Mouse (Mus musculus) kidney, postnatal 0 days (tissue): ENCODE data around the gene Dusp3. TPM values are rescaled to one million over a fixed set of nuclear protein-coding genes. Genes with fewer than 3 reads are reported as not detected.

Experiments used
- ATAC-seq: fragments of 200-750 bp; cut with Nextera tagmentation; replicated peaks from 2 replicates; pipeline ENCODE4 v1.8.0; 2017; ENCODE audit warnings: low read depth, moderate number of reproducible peaks, moderate TSS enrichment, moderate library complexity; ENCODE audit not compliant: low FRiP score
- DNase-seq: peaks from one replicate; pipeline ENCODE4 v3.0.0-alpha.2; 2016; ENCODE audit warnings: low spot score
- H3K27ac ChIP-seq: fragments of 300-500 bp; sonication (generic); 2 replicates; pipeline ENCODE4 v1.5.1; 2014; ENCODE audit warnings: mild to moderate bottlenecking
- H3K27me3 ChIP-seq: fragments of 300-500 bp; sonication (generic); 2 replicates; pipeline ENCODE4 v1.6.1; 2014; ENCODE audit warnings: low read length, mixed read lengths; ENCODE audit not compliant: insufficient read depth
- H3K36me3 ChIP-seq: fragments of 300-500 bp; sonication (generic); 2 replicates; pipeline ENCODE4 v1.6.1; 2014; ENCODE audit warnings: low read length, mixed read lengths; ENCODE audit not compliant: insufficient read depth
- H3K4me1 ChIP-seq: fragments of 300-500 bp; sonication (generic); replicated peaks from 2 replicates; pipeline ENCODE4 v1.6.1; 2014; ENCODE audit warnings: antibody characterized with exemption, low read length, mixed read lengths; ENCODE audit not compliant: insufficient read depth
- H3K4me2 ChIP-seq: fragments of 300-500 bp; sonication (generic); 2 replicates; pipeline ENCODE4 v1.6.1; 2014; ENCODE audit warnings: mild to moderate bottlenecking, low read length, moderate library complexity, mixed read lengths
- H3K4me3 ChIP-seq: fragments of 300-500 bp; sonication (generic); replicated peaks from 2 replicates; pipeline ENCODE4 v1.5.1; 2014; ENCODE audit warnings: low read depth, low read length
- H3K9ac ChIP-seq: fragments of 300-500 bp; sonication (generic); 2 replicates; pipeline ENCODE4 v1.6.1; 2014; ENCODE audit warnings: low read depth, low read length
- H3K9me3 ChIP-seq: fragments of 300-500 bp; sonication (generic); replicated peaks from 2 replicates; pipeline ENCODE4 v1.6.1; 2016; ENCODE audit warnings: low read length, inconsistent platforms, mixed read lengths
- CTCF ChIP-seq: IDR thresholded peaks from 2 replicates; pipeline ENCODE4 v1.5.1; 2016; ENCODE audit warnings: antibody characterized with exemption, low read depth, mild to moderate bottlenecking, moderate library complexity
- WGBS: fragments of 180-500 bp; shearing (Covaris S2); extraction: QIAGEN DNeasy Blood & Tissue Kit; methylation state at CpG from one replicate; pipeline ENCODE4 v1.1.7; 2014; 5-methylcytosine and 5-hydroxymethylcytosine counted together
- polyA plus RNA-seq: library from polyadenylated mRNA; unstranded; fragments of >200 nt; fragmentation: Nextera tagmentation; extraction: Ambion mirVana; gene quantifications from 2 replicates; pipeline ENCODE4 v1.2.1, GENCODE M21; 2015

Dusp3 gene
- polyA plus RNA-seq, 1 experiment from 2014 or later = 51.7 TPM

DNA sequence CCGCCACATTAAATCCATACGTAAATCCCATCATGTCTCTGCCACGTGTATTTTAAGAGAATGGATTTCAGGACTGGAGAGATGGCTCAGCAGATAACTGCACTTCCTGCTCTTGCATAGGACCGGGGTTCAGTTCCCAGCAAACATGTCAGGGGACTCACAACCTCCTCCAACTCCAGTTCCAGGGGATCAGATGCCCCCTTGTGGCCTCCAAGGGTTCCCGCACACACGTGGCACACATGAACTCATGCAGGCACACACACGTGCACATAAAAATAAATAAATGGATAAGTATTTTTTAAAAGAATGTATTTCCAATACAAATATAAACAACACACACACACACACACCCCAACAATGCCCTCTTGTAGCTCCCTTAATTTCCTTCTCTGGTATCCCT is 9.9 kb downstream of the Dusp3 start:
- H3K27ac ChIP-seq = no peak overlapping the region
- peaks cover 11% of the 10 kb centered on the region; the same call in 1 of the 2 replicates for H3K4me1 ChIP-seq
- peaks cover 31% of the 10 kb centered on the region for H3K36me3 ChIP-seq
- 94% methylated on average over 7 of the region's 7 CpGs for WGBS
- TF ChIP-seq CTCF = peak; percentile 35; the same call in 1 of the 2 replicates
- H3K9ac ChIP-seq = no peak overlapping the region
- H3K27me3 ChIP-seq = no peaks in the 10 kb centered on the region
- ATAC-seq (no peak), DNase-seq (no peak)
- H3K4me2 ChIP-seq = no peak overlapping the region
- H3K4me3 ChIP-seq = no peak overlapping the region
- H3K9me3 ChIP-seq = no peaks in the 10 kb centered on the region

DNA sequence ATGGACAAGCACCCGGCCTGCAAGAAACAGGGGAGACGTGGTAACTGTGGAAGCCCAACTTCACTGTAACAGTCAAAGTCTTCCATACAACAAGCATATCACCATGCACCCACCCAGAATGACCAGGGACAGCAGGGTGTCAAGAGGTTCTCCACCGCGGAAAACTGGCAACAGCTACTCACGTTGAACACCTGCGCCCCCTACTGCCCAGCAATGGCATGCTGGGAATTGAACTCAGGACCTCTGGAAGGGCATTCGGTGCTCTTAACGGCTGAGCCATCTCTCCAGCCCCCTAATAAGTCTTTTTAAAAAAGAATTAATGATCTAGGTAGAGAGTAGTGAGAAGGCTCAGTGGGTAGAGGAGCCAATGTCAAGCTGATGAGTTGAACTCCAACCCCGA is 11.9 kb downstream of the Dusp3 start:
- Histone ChIP-seq H3K4me3 (no peak overlapping the region), H3K9ac (no peak overlapping the region), H3K36me3 (peaks cover 24% of the 10 kb centered on the region), H3K9me3 (no peaks in the 10 kb centered on the region), H3K4me2 (no peak overlapping the region), H3K27me3 (no peaks in the 10 kb centered on the region), H3K4me1 (peaks cover 7% of the 10 kb centered on the region; the same call in 1 of the 2 replicates), H3K27ac (no peak overlapping the region)
- TF ChIP-seq CTCF = peak; percentile 58
- 56% methylated on average over 9 of the region's 9 CpGs for WGBS
- DNase-seq = no peak
- no peak for ATAC-seq

DNA sequence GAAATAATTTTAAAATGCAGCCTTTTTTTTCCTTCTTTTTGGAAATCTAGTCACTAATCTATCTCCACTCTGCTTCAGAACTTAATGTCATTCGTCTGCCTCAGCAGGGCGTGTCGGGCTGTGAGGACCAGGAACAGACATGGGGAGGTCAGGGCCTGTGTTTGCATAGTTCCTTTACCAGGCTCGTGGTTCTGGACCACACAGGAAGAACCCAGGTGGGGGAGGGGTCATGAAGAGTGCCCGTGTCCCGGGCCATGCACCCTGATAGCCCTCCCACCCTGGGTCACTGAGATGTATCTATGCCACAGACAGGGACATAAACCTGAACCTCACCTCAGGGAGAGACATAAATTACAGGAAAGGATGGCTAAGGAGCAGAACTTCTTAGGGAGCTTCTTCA is 12.6 kb downstream of the Dusp3 start:
- DNase-seq (no peak), ATAC-seq (no peak)
- no peak overlapping the region for H3K9ac ChIP-seq
- peaks cover 7% of the 10 kb centered on the region; the same call in 1 of the 2 replicates for H3K4me1 ChIP-seq
- TF ChIP-seq CTCF = no peak
- H3K36me3 ChIP-seq = peaks cover 16% of the 10 kb centered on the region
- H3K9me3 ChIP-seq = no peaks in the 10 kb centered on the region
- H3K27ac ChIP-seq = no peak overlapping the region
- WGBS = 39% methylated on average over 6 of the region's 6 CpGs
- no peak overlapping the region for H3K4me3 ChIP-seq
- no peaks in the 10 kb centered on the region for H3K27me3 ChIP-seq
- H3K4me2 ChIP-seq = no peak overlapping the region

DNA sequence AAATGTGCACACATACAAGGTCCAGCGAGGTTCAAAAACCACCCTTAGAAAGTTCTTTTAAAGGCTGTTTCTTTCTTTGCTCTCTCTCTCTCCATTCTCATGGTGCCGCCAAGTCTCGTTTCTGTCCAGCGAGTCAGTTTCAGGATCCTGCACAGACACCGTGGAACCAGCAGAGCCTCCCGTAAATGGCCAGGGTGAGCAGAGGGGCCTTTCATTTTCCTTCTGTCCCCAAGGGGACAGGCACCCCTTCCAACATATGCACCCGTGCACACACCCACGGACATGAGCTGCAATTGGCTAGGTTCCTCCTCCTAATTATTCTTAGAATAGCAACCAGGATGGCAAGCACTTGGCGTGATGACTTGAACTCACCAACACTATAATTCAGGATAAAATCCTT is 13.3 kb downstream of the Dusp3 start:
- no peak for ATAC-seq
- 70% methylated on average over 9 of the region's 9 CpGs for WGBS

DNA sequence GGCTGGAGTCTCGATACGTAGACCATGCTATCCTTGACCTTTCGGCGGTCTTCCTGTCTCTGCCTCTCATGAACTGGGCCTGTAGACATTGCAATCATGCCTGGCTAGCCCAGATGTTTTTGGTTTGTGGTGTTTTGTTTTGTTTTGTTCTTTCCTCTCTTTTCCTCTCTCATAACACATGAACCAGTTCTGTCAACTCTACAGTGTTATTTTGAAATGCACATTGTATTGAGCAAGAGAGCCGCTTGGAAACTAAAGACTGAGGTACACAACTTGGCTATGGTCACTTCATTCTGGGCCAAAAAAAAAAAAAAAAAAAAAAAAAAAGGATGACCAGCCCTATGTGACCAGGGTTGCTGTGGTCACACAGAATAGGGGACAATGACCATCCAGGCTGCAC is 14.2 kb downstream of the Dusp3 start:
- H3K4me1 ChIP-seq = no peaks in the 10 kb centered on the region; the same call in 1 of the 2 replicates
- DNase-seq = no peak
- TF ChIP-seq CTCF = no peak
- no peaks in the 10 kb centered on the region for H3K27me3 ChIP-seq
- 89% methylated on average over 5 of the region's 5 CpGs for WGBS
- no peak overlapping the region for H3K4me2 ChIP-seq
- no peaks in the 10 kb centered on the region for H3K9me3 ChIP-seq
- H3K9ac ChIP-seq = no peak overlapping the region
- no peak overlapping the region for H3K4me3 ChIP-seq
- ATAC-seq = no peak
- no peak overlapping the region for H3K27ac ChIP-seq
- peaks cover 16% of the 10 kb centered on the region for H3K36me3 ChIP-seq

More for the DNA sequence above, 13.3 kb downstream of the Dusp3 start:
- no peak for DNase-seq
- peaks cover 6% of the 10 kb centered on the region; the same call in 1 of the 2 replicates for H3K4me1 ChIP-seq
- H3K4me3 ChIP-seq = no peak overlapping the region
- H3K27me3 ChIP-seq = no peaks in the 10 kb centered on the region
- no peak overlapping the region for H3K27ac ChIP-seq
- peaks cover 16% of the 10 kb centered on the region for H3K36me3 ChIP-seq
- TF ChIP-seq CTCF = no peak
- no peaks in the 10 kb centered on the region for H3K9me3 ChIP-seq
- H3K9ac ChIP-seq = no peak overlapping the region
- no peak overlapping the region for H3K4me2 ChIP-seq

DNA sequence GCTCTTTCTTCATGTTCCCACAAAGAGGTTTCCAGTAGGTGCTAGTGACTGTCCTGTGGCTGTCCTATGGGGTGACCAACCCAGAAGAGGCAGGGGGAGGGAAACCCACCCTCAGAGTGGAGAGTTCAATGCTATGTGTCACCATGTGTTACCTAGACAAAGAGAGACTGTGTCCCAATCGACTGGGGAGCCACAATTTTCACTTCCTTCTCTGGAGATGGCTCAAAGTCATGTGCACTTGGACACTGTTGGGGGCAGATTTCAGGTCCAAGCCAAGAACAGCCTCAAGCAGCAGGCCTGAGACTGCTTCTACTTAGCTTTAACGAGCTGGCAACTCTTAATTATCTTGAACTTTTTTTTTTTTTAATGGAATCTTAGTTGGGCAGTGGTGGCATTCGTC is 14.7 kb downstream of the Dusp3 start:
- Histone ChIP-seq H3K4me1 (no peaks in the 10 kb centered on the region), H3K36me3 (peaks cover 16% of the 10 kb centered on the region), H3K27ac (no peak overlapping the region), H3K4me3 (no peak overlapping the region), H3K4me2 (no peak overlapping the region), H3K9ac (no peak overlapping the region), H3K27me3 (no peaks in the 10 kb centered on the region), H3K9me3 (no peaks in the 10 kb centered on the region)
- no peak for TF ChIP-seq CTCF
- no peak for DNase-seq
- ATAC-seq = no peak
- WGBS = 80% methylated on average over 3 of the region's 3 CpGs

DNA sequence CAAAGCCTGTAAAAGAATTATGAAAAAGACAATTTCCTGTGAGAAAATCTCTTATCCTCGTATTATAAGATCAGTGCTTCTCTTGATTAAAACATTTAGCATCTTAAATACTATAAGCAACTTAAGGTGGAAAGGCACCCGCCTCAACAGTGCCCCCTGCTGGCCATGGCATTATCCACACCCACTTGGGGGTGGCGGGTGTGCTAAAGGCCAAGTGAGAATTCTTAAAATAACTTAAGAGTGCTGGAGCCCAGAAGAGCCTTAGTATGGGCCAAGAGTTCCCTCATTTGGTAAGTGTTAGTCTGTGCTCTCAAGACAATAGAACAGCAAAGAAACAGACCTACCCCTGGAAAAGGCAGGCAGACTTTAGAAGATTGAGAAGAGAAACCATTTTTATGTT is 15.4 kb downstream of the Dusp3 start:
- Histone ChIP-seq H3K36me3 (peaks cover 16% of the 10 kb centered on the region), H3K27ac (no peak overlapping the region), H3K4me3 (no peak overlapping the region), H3K27me3 (no peaks in the 10 kb centered on the region), H3K4me1 (0 out of 2 replicates have a peak, but pooled peaks cover 5% of the 10 kb centered on the region), H3K4me2 (no peak overlapping the region), H3K9me3 (no peaks in the 10 kb centered on the region), H3K9ac (no peak overlapping the region)
- WGBS = 57% methylated on average over 3 of the region's 3 CpGs
- DNase-seq = peak; percentile 29
- TF ChIP-seq CTCF = peak; percentile 78
- ATAC-seq = no peak
